Mouse (Mus musculus) stomach, postnatal 0 days (tissue): Measurements from ENCODE around the gene Ifnab. TPM values are rescaled to one million over a fixed set of nuclear protein-coding genes. Genes with fewer than 3 reads are reported as not detected.

ENCODE experiments used
- ATAC-seq: fragments of 200-750 bp; cut with Nextera tagmentation; 2 replicates; pipeline ENCODE4 v1.8.0; 2017; ENCODE audit not compliant: low FRiP score, low TSS enrichment
- DNase-seq: peaks from one replicate; pipeline ENCODE4 v3.0.0-alpha.2; 2016; ENCODE audit warnings: low spot score
- H3K27ac ChIP-seq: fragments of 300-500 bp; sonication (generic); replicated peaks from 2 replicates; pipeline ENCODE4 v1.5.1; 2014; ENCODE audit warnings: mild to moderate bottlenecking, control low read depth
- H3K27me3 ChIP-seq: fragments of 300-500 bp; sonication (generic); 2 replicates; pipeline ENCODE4 v1.6.1; 2014; ENCODE audit warnings: low read length; ENCODE audit not compliant: control insufficient read depth, insufficient read depth
- H3K36me3 ChIP-seq: fragments of 300-500 bp; sonication (generic); 2 replicates; pipeline ENCODE4 v1.6.1; 2014; ENCODE audit warnings: low read length, mixed read lengths; ENCODE audit not compliant: control insufficient read depth, insufficient read depth
- H3K4me1 ChIP-seq: fragments of 300-500 bp; sonication (generic); replicated peaks from 2 replicates; pipeline ENCODE4 v1.6.1; 2014; ENCODE audit warnings: antibody characterized with exemption; ENCODE audit not compliant: control insufficient read depth, insufficient read depth
- H3K4me2 ChIP-seq: fragments of 300-500 bp; sonication (generic); replicated peaks from 2 replicates; pipeline ENCODE4 v1.6.1; 2014; ENCODE audit warnings: low read depth, mild to moderate bottlenecking, control low read depth, moderate library complexity
- H3K4me3 ChIP-seq: fragments of 300-500 bp; sonication (generic); 2 replicates; pipeline ENCODE4 v1.5.1; 2014; ENCODE audit warnings: low read depth, low read length, control low read depth
- H3K9ac ChIP-seq: fragments of 300-500 bp; sonication (generic); 2 replicates; pipeline ENCODE4 v1.6.1; 2014; ENCODE audit warnings: mild to moderate bottlenecking, low read length, control low read depth, mixed read lengths
- H3K9me3 ChIP-seq: fragments of 300-500 bp; sonication (generic); 2 replicates; pipeline ENCODE4 v1.6.1; 2016; ENCODE audit warnings: low read length; ENCODE audit not compliant: control insufficient read depth
- CTCF ChIP-seq: IDR thresholded peaks from 2 replicates; pipeline ENCODE4 v1.5.1; 2016; ENCODE audit warnings: antibody characterized with exemption, low read depth, mild to moderate bottlenecking, moderate library complexity
- EP300 ChIP-seq: optimal IDR thresholded peaks from 2 replicates; pipeline ENCODE3; 2016; ENCODE audit warnings: antibody characterized with exemption
- WGBS: fragments of 180-500 bp; shearing (Covaris S2); extraction: QIAGEN DNeasy Blood & Tissue Kit; methylation state at CpG from one replicate; pipeline ENCODE4 v1.1.7; 2014; 5-methylcytosine and 5-hydroxymethylcytosine counted together
- polyA plus RNA-seq: library from polyadenylated mRNA; unstranded; fragments of >200 nt; fragmentation: Nextera tagmentation; extraction: Ambion mirVana; gene quantifications from 2 replicates; pipeline ENCODE4 v1.2.1, GENCODE M21; 2015

Ifnab gene
- polyA plus RNA-seq, 1 experiment from 2014 or later = not detected

GRCm38 (mm10) chr4:88721791-88722721 lies 30.9 kb upstream of the Ifnab start, which contains the start of the genes Gm26566 and Klhl9:
Gene Gm26566 (plus strand): TSS chr4:88721805.
Gene Klhl9 (minus strand): TSS chr4:88722465.
- Histone ChIP-seq H3K4me3 (peak within 1 kb of the TSS; percentile 92), H3K4me2 (peak within 1 kb of the TSS; percentile 78), H3K27ac (peak within 1 kb of the TSS; percentile 99), H3K36me3 (no peaks in the 10 kb centered on the region), H3K9ac (peak within 1 kb of the TSS; percentile 99), H3K27me3 (no peaks in the 10 kb centered on the region), H3K9me3 (no peaks in the 10 kb centered on the region), H3K4me1 (peaks cover 4% of the 10 kb centered on the region)
- TF ChIP-seq CTCF (no peak), EP300 (peak; percentile 18)
- DNase-seq (peak; percentile 98), ATAC-seq (peak; percentile 98)
- WGBS = under 1% methylated on average over 80 of the region's 82 CpGs

- Histone ChIP-seq H3K27ac (no peak overlapping the region), H3K4me1 (peaks cover 4% of the 10 kb centered on the region), H3K4me3 (peak overlapping the region; percentile 19; the same call in 1 of the 2 replicates), H3K9ac (0 out of 2 replicates have a peak overlapping the region, but pooled peaks have one; percentile 19), H3K36me3 (peaks cover 4% of the 10 kb centered on the region; the same call in 1 of the 2 replicates), H3K4me2 (peak overlapping the region; percentile 45), H3K9me3 (no peaks in the 10 kb centered on the region), H3K27me3 (no peaks in the 10 kb centered on the region)
- no peak for TF ChIP-seq EP300
- no peak for TF ChIP-seq CTCF
- peak; percentile 46 for DNase-seq
- 19% methylated on average over 1 of the region's 1 CpGs for WGBS
- no peak for ATAC-seq
Observed at GRCm38 (mm10) chr4:88718715-88719114, 27.6 kb upstream of the Ifnab start.

GRCm38 (mm10) chr4:88715059-88715458 lies 23.9 kb upstream of the Ifnab start:
- H3K27ac ChIP-seq = no peak overlapping the region

GRCm38 (mm10) chr4:88714281-88714680 lies 23.1 kb upstream of the Ifnab start:
- peaks cover 4% of the 10 kb centered on the region; the same call in 1 of the 2 replicates for H3K36me3 ChIP-seq
- TF ChIP-seq EP300 (no peak), CTCF (no peak)
- ATAC-seq (no peak), DNase-seq (no peak)
- H3K4me2 ChIP-seq = no peak overlapping the region
- H3K4me1 ChIP-seq = no peaks in the 10 kb centered on the region
- no peak overlapping the region for H3K4me3 ChIP-seq
- 56% methylated on average over 1 of the region's 1 CpGs for WGBS
- no peaks in the 10 kb centered on the region for H3K27me3 ChIP-seq
- no peaks in the 10 kb centered on the region for H3K9me3 ChIP-seq
- H3K9ac ChIP-seq = no peak overlapping the region
- no peak overlapping the region for H3K27ac ChIP-seq

More at GRCm38 (mm10) chr4:88715059-88715458, 23.9 kb upstream of the Ifnab start:
- Histone ChIP-seq H3K36me3 (peaks cover 4% of the 10 kb centered on the region; the same call in 1 of the 2 replicates), H3K4me1 (no peaks in the 10 kb centered on the region), H3K4me2 (no peak overlapping the region), H3K27me3 (no peaks in the 10 kb centered on the region), H3K9me3 (no peaks in the 10 kb centered on the region), H3K9ac (no peak overlapping the region), H3K4me3 (no peak overlapping the region)
- DNase-seq (no peak), ATAC-seq (no peak)
- TF ChIP-seq EP300 (no peak), CTCF (no peak)

- Histone ChIP-seq H3K27me3 (no peaks in the 10 kb centered on the region), H3K4me1 (no peaks in the 10 kb centered on the region), H3K9me3 (no peaks in the 10 kb centered on the region), H3K4me3 (no peak overlapping the region), H3K9ac (no peak overlapping the region), H3K36me3 (peaks cover 4% of the 10 kb centered on the region; the same call in 1 of the 2 replicates), H3K4me2 (no peak overlapping the region), H3K27ac (no peak overlapping the region)
- 89% methylated on average over 1 of the region's 1 CpGs for WGBS
- ATAC-seq = no peak
- no peak for DNase-seq
- no peak for TF ChIP-seq EP300
Observed at GRCm38 (mm10) chr4:88707128-88707826, 16.1 kb upstream of the Ifnab start.

GRCm38 (mm10) chr4:88705924-88706323 lies 14.8 kb upstream of the Ifnab start:
- WGBS = 37% methylated on average over 3 of the region's 3 CpGs
- no peaks in the 10 kb centered on the region for H3K4me1 ChIP-seq
- H3K27me3 ChIP-seq = no peaks in the 10 kb centered on the region
- no peak overlapping the region for H3K4me2 ChIP-seq
- peaks cover 4% of the 10 kb centered on the region; the same call in 1 of the 2 replicates for H3K36me3 ChIP-seq
- H3K9ac ChIP-seq = no peak overlapping the region
- ATAC-seq = no peak
- no peak overlapping the region for H3K4me3 ChIP-seq
- no peak overlapping the region for H3K27ac ChIP-seq
- no peak for TF ChIP-seq CTCF
- no peak for TF ChIP-seq EP300
- no peaks in the 10 kb centered on the region for H3K9me3 ChIP-seq
- no peak for DNase-seq
